Mouse (Mus musculus) lung, embryonic 14.5 days (tissue): ENCODE measurements around the gene Mgll. TPM values are rescaled to one million over a fixed set of nuclear protein-coding genes. Genes with fewer than 3 reads are reported as not detected.

ENCODE experiments used
- ATAC-seq: fragments of 200-750 bp; cut with Nextera tagmentation; 2 replicates; pipeline ENCODE4 v1.8.0; 2017; ENCODE audit warnings: mild to moderate bottlenecking, moderate TSS enrichment, moderate library complexity; ENCODE audit not compliant: insufficient read depth
- DNase-seq: peaks from one replicate; pipeline ENCODE4 v3.0.0-alpha.2; 2015
- H3K27ac ChIP-seq: fragments of 300-500 bp; sonication (generic); 2 replicates; pipeline ENCODE4 v1.5.1; 2014; ENCODE audit warnings: low read depth, mild to moderate bottlenecking, moderate library complexity
- H3K27me3 ChIP-seq: fragments of 300-500 bp; sonication (generic); 2 replicates; pipeline ENCODE4 v1.6.1; 2014; ENCODE audit warnings: low read length, control low read depth; ENCODE audit not compliant: insufficient read depth
- H3K36me3 ChIP-seq: fragments of 300-500 bp; sonication (generic); 2 replicates; pipeline ENCODE4 v1.6.1; 2014; ENCODE audit warnings: control low read depth; ENCODE audit not compliant: insufficient read depth
- H3K4me1 ChIP-seq: fragments of 300-500 bp; sonication (generic); 2 replicates; pipeline ENCODE4 v1.6.1; 2014; ENCODE audit warnings: antibody characterized with exemption, control low read depth; ENCODE audit not compliant: insufficient read depth
- H3K4me2 ChIP-seq: fragments of 300-500 bp; sonication (generic); 2 replicates; pipeline ENCODE4 v1.6.1; 2014; ENCODE audit warnings: mild to moderate bottlenecking
- H3K4me3 ChIP-seq: fragments of 300-500 bp; sonication (generic); 2 replicates; pipeline ENCODE4 v1.5.1; 2014; ENCODE audit warnings: low read depth, low read length
- H3K9ac ChIP-seq: fragments of 300-500 bp; sonication (generic); 2 replicates; pipeline ENCODE4 v1.6.1; 2014
- H3K9me3 ChIP-seq: fragments of 300-500 bp; sonication (generic); 2 replicates; pipeline ENCODE4 v1.6.1; 2016; ENCODE audit warnings: low read depth, low read length, control low read depth
- CTCF ChIP-seq: IDR thresholded peaks from 2 replicates; pipeline ENCODE4 v1.5.1; 2016; ENCODE audit warnings: antibody characterized with exemption, low read depth
- WGBS: fragments of 180-500 bp; shearing (Covaris S2); extraction: QIAGEN DNeasy Blood & Tissue Kit; methylation state at CpG from one replicate; pipeline ENCODE4 v1.1.7; 2014; 5-methylcytosine and 5-hydroxymethylcytosine counted together
- polyA plus RNA-seq: library from polyadenylated mRNA; unstranded; fragments of >200 nt; fragmentation: Nextera tagmentation; extraction: Ambion mirVana; gene quantifications from 2 replicates; pipeline ENCODE4 v1.2.1, GENCODE M21; 2014

Gene Mgll
- polyA plus RNA-seq, 1 experiment from 2014 or later: 71.5 TPM

DNA sequence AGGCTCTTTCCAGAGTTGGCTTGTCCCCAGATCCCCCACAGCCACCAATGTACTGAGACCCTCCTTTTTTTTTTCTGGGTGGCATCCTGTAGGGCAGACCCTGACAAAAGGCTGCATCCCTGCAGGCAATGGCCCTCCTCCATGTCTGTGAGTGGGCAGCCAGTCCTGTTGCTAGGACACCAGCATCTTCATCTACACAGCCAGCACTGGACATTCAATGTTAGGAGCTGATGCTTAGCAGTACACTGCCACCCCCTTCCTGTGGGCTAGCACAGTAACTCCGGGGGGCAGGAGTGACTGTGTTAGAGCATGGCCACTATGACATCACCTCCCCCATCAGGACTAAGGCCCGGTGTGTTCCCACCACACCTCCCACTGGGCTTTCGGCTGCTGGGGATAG, 90.8 kb downstream of the Mgll start:
- no peak for TF ChIP-seq CTCF
- Histone ChIP-seq H3K4me1 (peaks cover 1% of the 10 kb centered on the region; the same call in 1 of the 2 replicates), H3K27me3 (no peaks in the 10 kb centered on the region), H3K9me3 (no peaks in the 10 kb centered on the region), H3K4me3 (no peak overlapping the region), H3K4me2 (no peak overlapping the region), H3K36me3 (peaks cover 12% of the 10 kb centered on the region; the same call in 1 of the 2 replicates), H3K27ac (no peak overlapping the region), H3K9ac (no peak overlapping the region)
- 88% methylated on average over 3 of the region's 3 CpGs for WGBS
- no peak for DNase-seq
- ATAC-seq: no peak

GRCm38 (mm10) chr6:88815489-88815888, 91.3 kb downstream of the Mgll start:
- Histone ChIP-seq H3K9me3 (no peaks in the 10 kb centered on the region), H3K27me3 (no peaks in the 10 kb centered on the region), H3K4me1 (peaks cover 3% of the 10 kb centered on the region; the same call in 1 of the 2 replicates), H3K4me2 (no peak overlapping the region), H3K4me3 (no peak overlapping the region), H3K36me3 (peaks cover 12% of the 10 kb centered on the region; the same call in 1 of the 2 replicates), H3K27ac (no peak overlapping the region), H3K9ac (no peak overlapping the region)
- no peak for DNase-seq
- WGBS: 89% methylated on average over 3 of the region's 3 CpGs
- no peak for ATAC-seq
- TF ChIP-seq CTCF: no peak

DNA sequence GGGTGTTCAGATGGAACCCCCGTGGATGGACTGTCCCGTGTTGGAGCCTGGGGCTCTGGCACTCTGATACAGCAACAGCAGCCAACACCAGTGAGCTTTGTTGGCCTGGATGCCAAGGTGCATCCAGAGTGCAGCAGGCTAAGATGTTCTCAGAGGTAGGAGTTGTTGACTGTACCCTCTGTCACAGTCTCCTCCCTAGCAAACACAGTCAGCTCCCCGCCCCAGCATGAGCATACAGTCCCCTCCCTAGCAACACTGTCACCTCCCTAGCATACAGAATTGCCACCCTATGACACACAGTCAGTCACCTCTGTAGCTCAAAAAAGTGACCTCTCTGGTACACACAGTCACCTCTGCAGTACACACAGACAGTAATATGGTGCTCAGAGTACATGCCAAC, 92.7 kb downstream of the Mgll start:
- 80% methylated on average over 3 of the region's 3 CpGs for WGBS
- Histone ChIP-seq H3K27ac (no peak overlapping the region), H3K4me3 (no peak overlapping the region), H3K9ac (no peak overlapping the region), H3K36me3 (peaks cover 12% of the 10 kb centered on the region; the same call in 1 of the 2 replicates), H3K27me3 (no peaks in the 10 kb centered on the region), H3K4me2 (no peak overlapping the region), H3K4me1 (peaks cover 16% of the 10 kb centered on the region), H3K9me3 (no peaks in the 10 kb centered on the region)
- ATAC-seq: no peak
- no peak for TF ChIP-seq CTCF
- DNase-seq: no peak

DNA sequence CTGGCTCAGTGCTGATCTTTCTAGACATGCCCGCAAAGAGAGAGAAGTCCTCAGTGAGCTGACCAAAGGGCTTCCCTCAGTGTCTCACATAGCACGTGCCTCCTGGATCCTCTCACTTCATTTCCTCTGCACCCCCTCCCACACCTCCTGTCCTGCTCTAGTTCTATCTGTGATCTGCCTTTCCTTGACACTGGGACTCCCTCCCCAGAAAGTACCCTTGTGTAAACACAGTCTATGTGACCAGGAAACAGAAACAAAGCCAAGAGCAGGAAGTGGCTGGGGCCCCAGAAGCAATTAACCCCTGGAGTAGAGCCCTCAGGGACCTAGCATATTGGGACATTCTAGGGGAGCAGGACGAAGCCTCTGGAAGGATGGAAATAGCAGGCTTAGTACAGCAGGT, 96.6 kb downstream of the Mgll start:
- no peak overlapping the region for H3K9ac ChIP-seq
- peaks cover 12% of the 10 kb centered on the region; the same call in 1 of the 2 replicates for H3K36me3 ChIP-seq
- ATAC-seq (peak; percentile 62; the same call in 1 of the 2 replicates), DNase-seq (peak; percentile 66)
- peaks cover 19% of the 10 kb centered on the region for H3K4me1 ChIP-seq
- TF ChIP-seq CTCF: no peak
- 8% methylated on average over 3 of the region's 3 CpGs for WGBS
- no peaks in the 10 kb centered on the region for H3K9me3 ChIP-seq
- no peaks in the 10 kb centered on the region for H3K27me3 ChIP-seq
- H3K4me2 ChIP-seq: no peak overlapping the region
- H3K27ac ChIP-seq: no peak overlapping the region; the same call in 1 of the 2 replicates
- no peak overlapping the region for H3K4me3 ChIP-seq

GRCm38 (mm10) chr6:88821294-88821693, 97.1 kb downstream of the Mgll start:
- Histone ChIP-seq H3K4me2 (no peak overlapping the region), H3K4me3 (no peak overlapping the region), H3K4me1 (peaks cover 19% of the 10 kb centered on the region), H3K27me3 (no peaks in the 10 kb centered on the region), H3K27ac (no peak overlapping the region), H3K9me3 (no peaks in the 10 kb centered on the region), H3K9ac (no peak overlapping the region), H3K36me3 (peaks cover 12% of the 10 kb centered on the region; the same call in 1 of the 2 replicates)
- 87% methylated on average over 6 of the region's 6 CpGs for WGBS
- no peak for TF ChIP-seq CTCF
- ATAC-seq (no peak), DNase-seq (no peak)

GRCm38 (mm10) chr6:88821901-88822300, 97.7 kb downstream of the Mgll start:
- Histone ChIP-seq H3K9me3 (no peaks in the 10 kb centered on the region), H3K4me2 (no peak overlapping the region), H3K9ac (no peak overlapping the region), H3K27ac (no peak overlapping the region), H3K36me3 (peaks cover 12% of the 10 kb centered on the region; the same call in 1 of the 2 replicates), H3K4me1 (peaks cover 19% of the 10 kb centered on the region), H3K27me3 (no peaks in the 10 kb centered on the region), H3K4me3 (no peak overlapping the region)
- no peak for TF ChIP-seq CTCF
- WGBS: 38% methylated on average over 11 of the region's 11 CpGs
- ATAC-seq (peak; percentile 50), DNase-seq (peak; percentile 83)

DNA sequence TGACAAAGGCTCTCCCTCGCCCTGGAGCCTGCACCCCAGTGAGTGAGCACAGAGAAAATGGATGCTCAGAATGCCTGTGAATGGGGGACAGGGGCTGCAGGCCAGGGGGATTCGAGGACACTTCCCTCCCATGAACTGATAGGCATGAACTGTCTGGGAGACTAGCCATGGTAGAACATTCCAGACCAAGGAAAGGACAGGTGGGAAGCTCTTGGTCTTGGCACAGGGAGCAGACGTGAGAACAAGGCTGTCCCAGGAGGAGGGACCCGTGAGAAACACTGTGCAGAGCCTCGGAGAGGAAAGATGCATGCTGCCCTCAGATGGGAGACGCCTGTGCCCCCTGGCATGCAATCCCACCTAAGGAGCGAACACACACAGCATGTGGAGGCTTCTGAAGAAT, 100.0 kb downstream of the Mgll start:
- 74% methylated on average over 7 of the region's 7 CpGs for WGBS
- H3K9ac ChIP-seq: no peak overlapping the region
- no peak for TF ChIP-seq CTCF
- H3K4me3 ChIP-seq: no peak overlapping the region
- H3K36me3 ChIP-seq: peaks cover 4% of the 10 kb centered on the region; the same call in 1 of the 2 replicates
- DNase-seq (no peak), ATAC-seq (no peak)
- no peak overlapping the region for H3K4me2 ChIP-seq
- H3K27ac ChIP-seq: no peak overlapping the region
- H3K4me1 ChIP-seq: peaks cover 19% of the 10 kb centered on the region
- no peaks in the 10 kb centered on the region for H3K27me3 ChIP-seq
- no peaks in the 10 kb centered on the region for H3K9me3 ChIP-seq
